Mouse (Mus musculus) ES-E14 (cell line): ENCODE measurements at regions not wholly inside any gene's neighbourhood (a gene's known extent, or its start where the extent isn't known, plus 50 kb on each side); places are given as distances from the start of the nearest gene placed in this dataset.

Experiments
- CHD2 ChIP-seq: IDR thresholded peaks from 2 replicates; pipeline ENCODE4 v1.6.1; 2014; ENCODE audit warnings: mild to moderate bottlenecking, low read depth, low read length, inconsistent platforms
- HCFC1 ChIP-seq: IDR thresholded peaks from 2 replicates; pipeline ENCODE4 v1.6.1; 2012; ENCODE audit warnings: low read length, inconsistent platforms, borderline replicate concordance; ENCODE audit not compliant: insufficient read depth

- TF ChIP-seq HCFC1 (no peak), CHD2 (no peak)
Measured at GRCm38 (mm10) chr3:37874346-37874745, 150.1 kb upstream of the Gm5148 start.
